Mouse (Mus musculus) stomach, embryonic 14.5 days (tissue): ENCODE measurements around the gene Zfp971. TPM values are rescaled to one million over a fixed set of nuclear protein-coding genes. Genes with fewer than 3 reads are reported as not detected.
A peak's percentile ranks its signal among the peaks of the same experiment; 100 is the strongest.
"Not testable (repeated sequence)": the region's sequence is repeated elsewhere in the genome, so short reads cannot be mapped to it uniquely, and the experiment has no call there.

Source experiments
- ATAC-seq: fragments of 200-750 bp; cut with Nextera tagmentation; 2 replicates; pipeline ENCODE4 v1.8.0; 2017; ENCODE audit warnings: low read depth, moderate TSS enrichment; ENCODE audit not compliant: insufficient number of reproducible peaks, insufficient read depth, low FRiP score
- H3K27ac ChIP-seq: fragments of 300-500 bp; sonication (generic); 2 replicates; pipeline ENCODE4 v1.5.1; 2014; ENCODE audit warnings: mild to moderate bottlenecking, low read length, moderate library complexity, mixed read lengths
- H3K27me3 ChIP-seq: fragments of 300-500 bp; sonication (generic); 2 replicates; pipeline ENCODE4 v1.6.1; 2014; ENCODE audit warnings: low read length, control low read depth, mixed read lengths; ENCODE audit not compliant: control insufficient read depth, insufficient read depth
- H3K36me3 ChIP-seq: fragments of 300-500 bp; sonication (generic); 2 replicates; pipeline ENCODE4 v1.6.1; 2014; ENCODE audit warnings: mild to moderate bottlenecking, control low read depth, low read length, moderate library complexity, mixed read lengths; ENCODE audit not compliant: control insufficient read depth, insufficient read depth
- H3K4me1 ChIP-seq: fragments of 300-500 bp; sonication (generic); 2 replicates; pipeline ENCODE4 v1.6.1; 2014; ENCODE audit warnings: low read length, control low read depth, mixed read lengths; ENCODE audit not compliant: control insufficient read depth, insufficient read depth
- H3K4me2 ChIP-seq: fragments of 300-500 bp; sonication (generic); replicated peaks from 2 replicates; pipeline ENCODE4 v1.6.1; 2014; ENCODE audit warnings: low read depth, low read length, control low read depth
- H3K4me3 ChIP-seq: fragments of 300-500 bp; sonication (generic); 2 replicates; pipeline ENCODE4 v1.5.1; 2014; ENCODE audit warnings: low read depth, low read length, control low read depth
- H3K9ac ChIP-seq: fragments of 300-500 bp; sonication (generic); replicated peaks from 2 replicates; pipeline ENCODE4 v1.6.1; 2014; ENCODE audit warnings: low read depth, mild to moderate bottlenecking, control low read depth, low read length, moderate library complexity, mixed read lengths
- H3K9me3 ChIP-seq: fragments of 300-500 bp; sonication (generic); 2 replicates; pipeline ENCODE4 v1.6.1; 2016; ENCODE audit warnings: low read depth, low read length, control low read depth; ENCODE audit not compliant: control insufficient read depth
- whole genome bisulfite sequencing: fragments of 180-500 bp; shearing (Covaris S2); extraction: QIAGEN DNeasy Blood & Tissue Kit; methylation state at CpG from one replicate; pipeline ENCODE4 v1.1.7; 2014; 5-methylcytosine and 5-hydroxymethylcytosine counted together
- polyA plus RNA-seq: library from polyadenylated mRNA; unstranded; fragments of >200 nt; fragmentation: Nextera tagmentation; extraction: Ambion mirVana; gene quantifications from 2 replicates; pipeline ENCODE4 v1.2.1, GENCODE M21; 2014

The Zfp971 gene
- polyA plus RNA-seq, result 18.4 and 18.7 TPM in 2 replicates

- H3K27ac ChIP-seq, H3K36me3 ChIP-seq, ATAC-seq, H3K27me3 ChIP-seq, H3K9me3 ChIP-seq, H3K4me1 ChIP-seq: not testable (repeated sequence)
- 1% methylated on average over 13 of the region's 15 CpGs for WGBS
- H3K4me2 ChIP-seq, result peak within 1 kb of the TSS; percentile 36
- peak within 1 kb of the TSS; percentile 18; the same call in 1 of the 2 replicates for H3K9ac ChIP-seq
- peak within 1 kb of the TSS; percentile 45 for H3K4me3 ChIP-seq
These were observed at the start of gene Zfp971 for GRCm38 (mm10) chr2:178023011-178023611. Zfp971 (plus strand) TSS chr2:178023284.

DNA sequence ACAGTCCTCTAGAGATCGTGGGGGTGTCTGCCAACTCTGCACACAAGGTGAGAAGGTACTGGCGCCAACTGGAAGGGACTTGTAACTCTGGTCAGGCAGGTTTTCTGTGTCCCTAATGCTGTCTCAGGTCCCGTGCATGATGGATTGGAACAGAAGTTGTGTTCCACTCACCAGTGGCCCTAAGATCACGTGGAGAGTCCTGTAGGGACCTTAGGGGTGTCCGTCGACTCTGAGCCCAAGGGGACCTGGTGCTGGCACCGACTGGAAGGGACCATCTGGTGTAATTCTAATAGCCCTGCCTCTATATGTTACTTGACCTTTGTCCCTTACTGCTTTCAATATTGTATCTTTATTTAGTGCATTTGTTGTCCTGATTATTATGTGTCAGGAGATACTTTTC, 48.3 kb upstream of the Zfp971 start:
- not testable (repeated sequence) for ATAC-seq, H3K4me1 ChIP-seq, H3K4me2 ChIP-seq, H3K9me3 ChIP-seq, H3K36me3 ChIP-seq, H3K27me3 ChIP-seq, H3K9ac ChIP-seq, H3K4me3 ChIP-seq, H3K27ac ChIP-seq
- 69% methylated on average over 6 of the region's 7 CpGs for WGBS

DNA sequence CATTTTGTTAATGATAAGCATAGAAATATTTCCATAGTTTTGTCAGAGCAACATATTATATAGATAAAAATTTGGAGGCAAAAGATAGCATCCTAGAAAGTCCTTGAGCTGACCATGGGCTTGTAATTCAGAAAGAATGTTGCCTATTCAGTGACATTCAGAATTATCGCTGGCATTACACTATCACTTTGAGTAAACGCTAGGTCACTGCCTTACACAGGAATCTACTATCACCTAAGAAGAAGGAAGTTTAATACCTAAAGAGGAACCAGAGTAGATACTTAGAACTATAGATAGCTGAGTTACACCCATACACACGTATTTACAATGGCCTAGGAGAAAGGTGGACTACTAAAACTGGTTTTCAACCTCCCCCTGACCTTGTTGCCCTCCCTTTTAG, 3.6 kb upstream of the Zfp971 start:
- not testable (repeated sequence) for H3K36me3 ChIP-seq, H3K9me3 ChIP-seq, H3K4me2 ChIP-seq, H3K4me3 ChIP-seq, H3K27ac ChIP-seq, H3K4me1 ChIP-seq, H3K9ac ChIP-seq, H3K27me3 ChIP-seq, ATAC-seq
- 85% methylated on average over 3 of the region's 3 CpGs for WGBS

- not testable (repeated sequence) for H3K9me3 ChIP-seq, H3K4me3 ChIP-seq, H3K36me3 ChIP-seq, H3K27me3 ChIP-seq, H3K27ac ChIP-seq, ATAC-seq, H3K9ac ChIP-seq, H3K4me1 ChIP-seq, H3K4me2 ChIP-seq
- WGBS, result 78% methylated on average over 8 of the region's 8 CpGs
These were observed 2.3 kb upstream of the Zfp971 start for GRCm38 (mm10) chr2:178020773-178021172.

GRCm38 (mm10) chr2:178023861-178024260, 777 bp downstream of the Zfp971 start:
- peak overlapping the region; percentile 18; the same call in 1 of the 2 replicates for H3K9ac ChIP-seq
- not testable (repeated sequence) for ATAC-seq
- WGBS, result 20% methylated on average over 2 of the region's 2 CpGs

DNA sequence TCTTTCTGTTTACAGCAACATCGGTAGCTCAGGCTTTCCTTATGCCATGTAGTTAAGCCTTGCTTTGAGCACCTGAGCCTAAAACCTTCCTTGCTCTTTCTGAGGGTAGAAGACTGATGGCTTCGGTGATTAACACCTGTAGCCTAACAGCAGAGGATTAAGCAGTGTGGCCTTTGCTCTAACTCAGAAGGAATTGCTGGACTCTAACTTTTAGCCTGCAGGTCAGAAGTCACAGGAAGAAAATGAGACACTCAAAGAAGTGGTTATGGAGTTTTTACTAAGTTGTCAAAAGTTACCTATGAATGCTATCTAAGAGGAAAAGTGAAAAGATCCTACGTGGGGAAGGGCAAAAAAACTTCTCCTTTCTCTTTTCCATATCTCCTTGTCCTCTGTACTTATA, 4.5 kb downstream of the Zfp971 start:
- ATAC-seq, H3K36me3 ChIP-seq, H3K9me3 ChIP-seq, H3K4me1 ChIP-seq, H3K4me2 ChIP-seq, H3K27ac ChIP-seq, H3K9ac ChIP-seq, H3K27me3 ChIP-seq, H3K4me3 ChIP-seq: not testable (repeated sequence)
- WGBS, result 84% methylated on average over 2 of the region's 3 CpGs

More at GRCm38 (mm10) chr2:178023861-178024260, 777 bp downstream of the Zfp971 start:
- not testable (repeated sequence) for H3K36me3 ChIP-seq, H3K27me3 ChIP-seq, H3K9me3 ChIP-seq, H3K27ac ChIP-seq, H3K4me1 ChIP-seq
- H3K4me2 ChIP-seq, result peak overlapping the region; percentile 36
- peak overlapping the region; percentile 45 for H3K4me3 ChIP-seq

DNA sequence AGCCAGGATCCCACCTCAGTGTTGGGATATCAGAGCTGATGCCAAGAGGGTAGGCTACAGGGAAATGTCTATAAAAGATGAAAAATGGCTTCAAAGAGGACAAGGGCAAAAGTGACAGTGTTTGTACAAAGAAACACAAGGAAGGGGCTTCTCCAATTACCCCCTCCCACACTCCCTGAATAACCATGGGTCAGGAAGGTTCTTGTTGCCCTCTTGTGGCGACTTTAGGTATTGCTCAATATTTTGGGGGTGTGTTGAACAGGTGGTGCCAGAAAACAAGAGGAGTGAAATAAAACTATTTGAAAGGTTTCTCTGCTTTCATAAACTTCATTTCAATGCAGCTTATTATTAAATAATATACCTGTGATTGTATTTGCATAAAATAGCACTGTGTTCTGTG, 35.1 kb downstream of the Zfp971 start:
- Histone ChIP-seq H3K4me2 (no peak overlapping the region), H3K9me3 (no peaks in the 10 kb centered on the region), H3K9ac (no peak overlapping the region), H3K36me3 (no peaks in the 10 kb centered on the region; the same call in 1 of the 2 replicates), H3K4me3 (no peak overlapping the region), H3K27me3 (no peaks in the 10 kb centered on the region), H3K4me1 (no peaks in the 10 kb centered on the region), H3K27ac (no peak overlapping the region)
- 0 out of 2 replicates have a peak, but pooled peaks have one; percentile 56 for ATAC-seq
- 7% methylated on average over 1 of the region's 1 CpGs for WGBS

- not testable (repeated sequence) for H3K9me3 ChIP-seq, H3K27me3 ChIP-seq, H3K36me3 ChIP-seq, H3K9ac ChIP-seq, H3K27ac ChIP-seq, H3K4me1 ChIP-seq, ATAC-seq
- H3K4me3 ChIP-seq, result peak within 1 kb of the TSS; percentile 31
- 0% methylated on average over 3 of the region's 14 CpGs for WGBS
- H3K4me2 ChIP-seq, result peak within 1 kb of the TSS; percentile 26; the same call in 1 of the 2 replicates
These were observed 55.2 kb downstream of the Zfp971 start, which contains the start of gene Zfp931 for GRCm38 (mm10) chr2:178078166-178078717. Zfp931 (minus strand) TSS chr2:178078476.
